ENCODE assay signal across 25 mouse cellular contexts in the genomic region with DNA sequence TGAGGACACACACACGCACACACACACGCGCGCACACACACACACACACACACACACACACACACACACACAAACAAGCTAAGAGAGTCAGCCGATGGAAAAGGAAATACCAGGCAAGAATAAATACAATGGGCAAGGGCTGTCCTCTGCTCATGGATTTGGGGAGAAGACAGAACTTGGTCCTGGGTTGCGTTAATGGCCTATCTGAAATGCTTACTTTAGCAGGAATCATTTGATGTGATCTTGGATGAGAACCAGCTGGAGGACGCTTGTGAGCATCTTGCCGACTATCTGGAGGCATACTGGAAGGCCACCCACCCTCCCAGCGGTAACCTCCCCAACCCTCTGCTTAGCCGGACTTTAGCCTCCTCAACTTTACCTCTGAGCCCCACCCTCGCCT.
"Had no signal": no experiment of that assay in that cellular context is flagged by ENCODE, and none has a peak within 500 bp of the region (broad histone marks: within the 10 kb centered on the region; RNA-seq: fewer than 3 reads in every experiment).

No protein-coding gene starts in this region.

- H3K9ac ChIP-seq: forebrain, postnatal 0 days; heart, embryonic 13.5 days; heart, embryonic 15.5 days; hindbrain, embryonic 13.5 days; hindbrain, embryonic 15.5 days; kidney, embryonic 15.5 days; limb, embryonic 13.5 days; limb, embryonic 15.5 days had no signal

- DNase-seq: forebrain, postnatal 0 days; gastrocnemius, postnatal 14 days; gastrocnemius, postnatal 36 days; heart, adult 11 months; heart, adult 2 months; heart, postnatal 14 days; heart, postnatal 36 days; kidney, adult 11 months; kidney, adult 2 months; kidney, adult 9 months; kidney, postnatal 14 days; kidney, postnatal 36 days; layer of hippocampus, adult 9-11 months; layer of hippocampus, postnatal 36 days; left cerebral cortex, postnatal 4 days had no signal

- H3K4me1 ChIP-seq: heart, embryonic 13.5 days; heart, embryonic 15.5 days; hindbrain, embryonic 13.5 days; hindbrain, embryonic 15.5 days; kidney, embryonic 15.5 days; limb, embryonic 13.5 days; limb, embryonic 15.5 days had no signal

- ATAC-seq: forebrain, postnatal 0 days; hindbrain, postnatal 0 days had no signal

- H3K27me3 ChIP-seq: heart, embryonic 13.5 days; heart, embryonic 15.5 days; hindbrain, embryonic 13.5 days; hindbrain, embryonic 15.5 days; kidney, embryonic 15.5 days; limb, embryonic 13.5 days; limb, embryonic 15.5 days had no signal

- H3K9me3 ChIP-seq: heart, embryonic 13.5 days; heart, embryonic 15.5 days; hindbrain, embryonic 13.5 days; hindbrain, embryonic 15.5 days; kidney, embryonic 15.5 days; limb, embryonic 13.5 days; limb, embryonic 15.5 days had no signal

- H3K4me3 ChIP-seq: heart, adult 2 months; heart, embryonic 13.5 days; heart, embryonic 15.5 days; hindbrain, embryonic 13.5 days; hindbrain, embryonic 15.5 days; kidney, embryonic 15.5 days; limb, embryonic 13.5 days; limb, embryonic 15.5 days had no signal

- H3K27ac ChIP-seq: heart, adult 2 months; heart, embryonic 13.5 days; heart, embryonic 15.5 days; hindbrain, embryonic 13.5 days; hindbrain, embryonic 15.5 days; hindbrain, postnatal 0 days; kidney, embryonic 15.5 days; kidney, postnatal 0 days; limb, embryonic 13.5 days; limb, embryonic 15.5 days had no signal

- H3K4me2 ChIP-seq: heart, embryonic 11.5 days; heart, embryonic 13.5 days; heart, embryonic 15.5 days; hindbrain, embryonic 13.5 days; hindbrain, embryonic 15.5 days; kidney, embryonic 15.5 days; limb, embryonic 13.5 days; limb, embryonic 15.5 days had no signal
